Mouse (Mus musculus): Measurements from ENCODE around the gene Tmem44. TPM values are rescaled to one million over a fixed set of nuclear protein-coding genes. Genes with fewer than 3 reads are reported as not detected.

The Tmem44 gene
- total RNA-seq, 2 experiments from 2014 or later = 15.6 to 18.5 TPM

DNA sequence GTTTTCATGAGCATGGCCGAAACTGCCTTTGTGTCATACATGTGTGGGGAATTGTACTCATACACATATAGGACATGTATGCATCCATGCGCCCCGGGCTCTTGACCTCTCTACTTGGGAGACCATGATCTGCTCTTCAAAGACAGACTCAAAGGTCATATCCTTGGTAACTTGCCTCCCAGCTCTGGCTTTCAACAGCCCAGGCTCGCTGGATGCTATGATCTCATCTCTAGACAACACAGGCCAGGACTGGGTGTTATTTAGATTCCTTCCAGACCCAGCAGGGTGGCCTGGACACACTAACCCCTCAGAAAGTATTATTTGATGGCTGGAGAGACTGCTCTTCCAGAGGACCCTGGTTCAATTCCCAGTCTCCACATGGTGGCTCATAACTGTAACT, 45.8 kb downstream of the Tmem44 start:
- intact Hi-C loops (cut with DNase I) = loop anchor here (1.0 to 5.0 kb wide), 3 partner anchors 120 to 253 kb away; no protein-coding TSS in a partner anchor
- peak in 1 of 2 experiments; percentile 40 for DNase-seq

- intact Hi-C loops (cut with DNase I) = loop anchor here (1.0 to 5.0 kb wide), 3 partner anchors 119 to 252 kb away; no protein-coding TSS in a partner anchor
- peak; percentile 78 to 79 for DNase-seq
Observed at GRCm38 (mm10) chr16:30503958-30504357, 46.7 kb downstream of the Tmem44 start.

GRCm38 (mm10) chr16:30502221-30502891, 48.3 kb downstream of the Tmem44 start:
- peak; percentile 62 to 66 for DNase-seq
- intact Hi-C loops (cut with DNase I) = loop anchor here (5.0 kb wide), 1 partner anchor 250 kb away; no protein-coding TSS in a partner anchor

DNA sequence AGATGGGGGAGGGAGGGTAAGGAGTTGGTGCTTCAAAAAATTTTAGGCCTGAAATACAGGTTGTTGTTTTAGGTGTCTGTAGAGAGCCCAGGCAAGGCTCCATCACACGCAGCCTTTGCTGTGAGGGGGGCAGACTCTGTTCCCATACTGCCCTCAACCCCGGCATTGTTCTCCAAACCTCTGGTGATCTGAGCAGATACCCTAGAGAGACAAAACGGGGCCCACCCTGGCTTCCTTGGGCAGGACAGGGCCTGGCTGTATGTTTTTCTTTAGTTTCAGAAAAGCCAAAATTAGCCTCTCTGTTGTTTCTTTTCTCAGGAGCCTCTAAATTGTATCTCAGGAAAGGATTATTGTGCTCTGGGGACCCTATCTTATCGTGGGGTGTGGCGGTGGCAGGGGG, 49.0 kb downstream of the Tmem44 start:
- intact Hi-C loops (cut with DNase I) = loop anchor here (5.0 kb wide), 1 partner anchor 249 kb away; no protein-coding TSS in a partner anchor

DNA sequence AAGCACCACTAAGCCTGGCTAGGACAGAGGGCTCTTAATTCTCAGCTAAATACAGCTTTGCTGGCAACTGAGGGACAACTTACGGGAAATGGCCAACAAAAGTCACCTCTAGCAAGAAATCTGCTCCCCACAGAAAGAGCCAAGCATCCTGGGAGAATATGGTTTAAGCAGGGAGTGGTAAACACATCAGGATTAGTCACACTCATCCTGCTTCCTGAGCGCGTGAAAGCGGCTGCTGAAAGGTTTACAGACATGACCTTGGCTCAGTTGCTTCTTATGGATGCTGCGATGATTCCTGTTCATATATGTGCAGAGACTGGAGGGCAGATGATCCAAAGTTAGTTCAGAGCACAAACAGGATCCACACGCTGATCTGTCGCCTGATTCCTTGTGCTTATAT, 50.4 kb downstream of the Tmem44 start:
- intact Hi-C loops (cut with DNase I) = loop anchor here (5.0 kb wide), 1 partner anchor 248 kb away; no protein-coding TSS in a partner anchor
- no peak for DNase-seq

More for the DNA sequence above, 49.0 kb downstream of the Tmem44 start:
- DNase-seq = no peak

- intact Hi-C loops (cut with DNase I) = no loop called here
- DNase-seq = peak in 1 of 2 experiments; percentile 32
Observed at GRCm38 (mm10) chr16:30499126-30499857, 51.4 kb downstream of the Tmem44 start.

GRCm38 (mm10) chr16:30497307-30497706, 53.3 kb downstream of the Tmem44 start:
- intact Hi-C loops (cut with DNase I) = no loop called here

DNA sequence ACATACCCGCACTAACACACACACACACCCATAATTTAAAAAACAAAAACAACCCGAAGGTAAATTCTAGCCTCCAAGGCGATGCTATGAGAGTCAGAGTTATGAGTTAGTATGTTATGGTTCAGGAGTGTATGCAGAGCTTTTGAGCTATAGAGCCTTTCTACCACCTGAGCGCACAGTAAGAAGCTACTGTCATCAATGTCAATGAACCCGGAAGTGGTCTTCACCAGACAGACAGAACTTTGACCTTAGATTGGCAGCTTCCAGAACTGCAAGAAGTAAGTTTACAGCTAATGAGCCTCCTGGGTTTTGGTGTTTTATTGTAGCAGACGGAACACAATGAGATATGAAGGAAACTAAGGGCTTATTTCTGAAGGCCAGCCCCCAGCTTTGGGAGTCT, 55.8 kb downstream of the Tmem44 start:
- no peak for DNase-seq
- intact Hi-C loops (cut with DNase I) = no loop called here

More at GRCm38 (mm10) chr16:30497307-30497706, 53.3 kb downstream of the Tmem44 start:
- no peak for DNase-seq

GRCm38 (mm10) chr16:30491742-30492141, 58.9 kb downstream of the Tmem44 start:
- no peak for DNase-seq
- intact Hi-C loops (cut with DNase I) = no loop called here

DNA sequence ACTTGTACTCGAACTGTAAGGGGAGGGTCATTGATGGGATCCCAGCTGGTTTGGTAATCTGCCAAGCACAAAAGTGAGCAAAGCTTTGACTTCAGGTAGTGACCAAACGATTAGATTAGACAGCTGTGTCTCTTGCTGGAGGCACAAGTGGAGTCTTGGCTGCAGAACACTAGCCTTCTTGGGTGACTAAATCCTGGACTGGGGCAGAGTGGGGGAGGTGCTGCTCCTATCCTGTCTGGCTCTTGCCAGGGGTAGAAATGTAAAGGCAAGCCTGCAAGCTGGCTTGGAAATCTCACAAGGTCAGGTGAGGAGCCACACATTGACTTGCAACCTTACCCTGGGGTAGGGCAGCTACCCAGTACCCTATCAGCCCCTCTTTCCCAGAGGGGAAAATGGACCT, 59.9 kb downstream of the Tmem44 start:
- no peak for DNase-seq
- intact Hi-C loops (cut with DNase I) = no loop called here

GRCm38 (mm10) chr16:30490316-30490715, 60.3 kb downstream of the Tmem44 start:
- DNase-seq = no peak
- intact Hi-C loops (cut with DNase I) = no loop called here

DNA sequence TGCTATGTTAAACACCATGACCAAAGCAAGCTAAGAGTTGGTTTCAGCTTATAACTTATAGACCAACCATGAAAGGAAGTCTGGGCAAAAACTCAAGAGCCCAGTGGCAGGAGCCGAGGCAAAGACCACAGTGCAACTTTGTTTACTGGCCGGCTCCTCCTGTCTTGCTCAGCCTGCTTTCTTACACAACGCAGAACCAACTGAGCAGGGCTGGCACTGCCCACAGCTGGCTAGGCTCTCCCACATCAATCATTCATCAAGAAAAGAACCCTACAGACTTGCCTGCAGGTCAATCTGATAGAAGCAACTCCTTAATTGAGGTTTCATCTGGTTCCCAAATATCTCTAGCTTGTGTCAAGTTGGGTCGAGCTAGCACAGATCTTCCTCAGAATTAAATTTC, 61.0 kb downstream of the Tmem44 start:
- no peak for DNase-seq
- intact Hi-C loops (cut with DNase I) = no loop called here

- DNase-seq = no peak
- intact Hi-C loops (cut with DNase I) = no loop called here
Observed at GRCm38 (mm10) chr16:30486498-30486897, 64.1 kb downstream of the Tmem44 start.

DNA sequence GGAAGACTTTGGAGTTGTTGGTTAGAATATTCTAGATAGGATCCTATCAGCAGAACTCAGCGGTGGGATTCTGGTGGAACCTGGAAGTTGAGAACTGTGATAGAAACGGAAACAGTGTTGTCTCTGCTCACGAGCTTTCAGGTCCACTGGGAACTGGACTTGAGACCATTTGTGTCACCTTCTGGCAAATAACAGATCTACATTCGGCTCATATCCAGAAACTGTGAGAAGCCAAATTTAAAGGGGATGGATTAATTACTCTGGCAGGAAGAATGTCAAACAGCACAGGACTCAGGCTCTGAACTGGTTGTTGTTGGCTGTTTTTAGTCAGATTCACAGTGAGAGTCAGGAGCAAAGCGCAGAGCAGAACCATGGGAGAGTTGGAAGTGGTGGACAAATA, 72.9 kb downstream of the Tmem44 start:
- intact Hi-C loops (cut with DNase I) = no loop called here
- no peak for DNase-seq

DNA sequence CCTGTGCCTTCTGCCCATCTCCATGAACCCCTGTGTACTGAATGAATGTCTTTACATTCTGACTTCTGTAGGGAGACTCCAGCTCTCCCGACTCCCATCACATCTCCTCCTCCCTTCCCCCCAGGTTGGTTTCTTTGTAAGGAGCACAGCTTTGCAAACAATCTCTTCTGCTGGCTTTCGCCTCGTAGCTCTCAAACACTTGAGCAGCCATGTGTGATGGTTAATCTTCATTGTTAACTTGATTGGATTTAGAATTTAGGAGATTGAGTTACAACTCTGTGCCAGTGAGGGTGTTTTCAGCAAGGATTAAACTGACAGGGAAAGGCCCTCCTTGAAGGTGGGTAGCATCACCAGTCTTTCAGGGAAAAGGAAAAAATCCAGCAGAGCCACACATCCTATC, 73.6 kb downstream of the Tmem44 start:
- intact Hi-C loops (cut with DNase I) = no loop called here
- no peak for DNase-seq

- DNase-seq = peak; percentile 45 to 53
- intact Hi-C loops (cut with DNase I) = no loop called here
Observed at GRCm38 (mm10) chr16:30475633-30476461, 74.8 kb downstream of the Tmem44 start.

GRCm38 (mm10) chr16:30472447-30472846, 78.2 kb downstream of the Tmem44 start:
- DNase-seq = no peak
- intact Hi-C loops (cut with DNase I) = no loop called here

GRCm38 (mm10) chr16:30471912-30472311, 78.7 kb downstream of the Tmem44 start:
- no peak for DNase-seq
- intact Hi-C loops (cut with DNase I) = no loop called here

- no peak for DNase-seq
- intact Hi-C loops (cut with DNase I) = no loop called here
Observed at GRCm38 (mm10) chr16:30468944-30469343, 81.7 kb downstream of the Tmem44 start.

- DNase-seq = peak; percentile 42 to 45
- intact Hi-C loops (cut with DNase I) = no loop called here
Observed at GRCm38 (mm10) chr16:30465680-30466298, 84.9 kb downstream of the Tmem44 start.
